Mouse (Mus musculus) adrenal gland, adult 8-10 months (tissue): Measurements from ENCODE around the gene Arhgap20. TPM values are rescaled to one million over a fixed set of nuclear protein-coding genes. Genes with fewer than 3 reads are reported as not detected.

Experiments used
- DNase-seq: peaks from one replicate; pipeline ENCODE4 v3.0.0; 2022
- total RNA-seq, 4 experiments: library from RNA; stranded (reverse); gene quantifications; 2 replicates each; pipeline ENCODE4 v1.2.4; 2022

Arhgap20 gene
- total RNA-seq, 4 experiments from 2014 or later, result 1.2 to 2.7 (median 2.1) TPM

- peak; percentile 14 for DNase-seq
Measured at GRCm38 (mm10) chr9:51799156-51799555, 34.0 kb downstream of the Arhgap20 start.

GRCm38 (mm10) chr9:51807272-51807671, 42.1 kb downstream of the Arhgap20 start:
- no peak for DNase-seq

GRCm38 (mm10) chr9:51812931-51813330, 47.8 kb downstream of the Arhgap20 start:
- DNase-seq, result peak; percentile 58

GRCm38 (mm10) chr9:51824516-51824915, 59.4 kb downstream of the Arhgap20 start:
- DNase-seq, result no peak

GRCm38 (mm10) chr9:51831596-51831995, 66.5 kb downstream of the Arhgap20 start:
- DNase-seq, result no peak

GRCm38 (mm10) chr9:51832368-51832767, 67.2 kb downstream of the Arhgap20 start:
- DNase-seq, result no peak

- DNase-seq, result no peak
Measured at GRCm38 (mm10) chr9:51837716-51838115, 72.6 kb downstream of the Arhgap20 start.

- DNase-seq, result peak; percentile 10
Measured at GRCm38 (mm10) chr9:51843216-51843615, 78.1 kb downstream of the Arhgap20 start.

- no peak for DNase-seq
Measured at GRCm38 (mm10) chr9:51845796-51846195, 80.7 kb downstream of the Arhgap20 start.

GRCm38 (mm10) chr9:51853772-51854171, 88.6 kb downstream of the Arhgap20 start:
- DNase-seq, result no peak

GRCm38 (mm10) chr9:51864273-51864672, 99.1 kb downstream of the Arhgap20 start:
- no peak for DNase-seq

GRCm38 (mm10) chr9:51866634-51867033, 101.5 kb downstream of the Arhgap20 start:
- DNase-seq, result no peak

- DNase-seq, result no peak
Measured at GRCm38 (mm10) chr9:51869056-51869455, 103.9 kb downstream of the Arhgap20 start.

- no peak for DNase-seq
Measured at GRCm38 (mm10) chr9:51874348-51874747, 109.2 kb downstream of the Arhgap20 start.

- DNase-seq, result no peak
Measured at GRCm38 (mm10) chr9:51875531-51875930, 110.4 kb downstream of the Arhgap20 start.

- peak; percentile 25 for DNase-seq
Measured at GRCm38 (mm10) chr9:51881386-51881785, 116.2 kb downstream of the Arhgap20 start.

- DNase-seq, result peak; percentile 31
Measured at GRCm38 (mm10) chr9:51881881-51882280, 116.7 kb downstream of the Arhgap20 start.

- peak; percentile 61 for DNase-seq
Measured at GRCm38 (mm10) chr9:51883319-51883718, 118.2 kb downstream of the Arhgap20 start.

- no peak for DNase-seq
Measured at GRCm38 (mm10) chr9:51892921-51893320, 127.8 kb downstream of the Arhgap20 start.

Other genes starting within 250 kb of the Arhgap20 start
- 1,000 to 10,000 TPM; 1,389 to 2,039 (median 1,779) TPM for gene Fdx1, start 198.2 kb downstream of the Arhgap20 start, total RNA-seq